Mouse (Mus musculus) C2C12 (cell line): Measurements from ENCODE around the gene Gpr146. TPM values are rescaled to one million over a fixed set of nuclear protein-coding genes. Genes with fewer than 3 reads are reported as not detected.

Source experiments
- H3K27me3 ChIP-seq: one replicate; pipeline ENCODE4 v1.6.1; 2011; ENCODE audit not compliant: control insufficient read depth, insufficient read depth, insufficient read length
- H3K36me3 ChIP-seq: one replicate; pipeline ENCODE4 v1.6.1; 2011; ENCODE audit not compliant: control insufficient read depth, insufficient read depth
- H3K4me3 ChIP-seq: one replicate; pipeline ENCODE4 v1.5.1; 2011; ENCODE audit warnings: mild to moderate bottlenecking, control low read depth; ENCODE audit not compliant: poor library complexity, insufficient read depth, severe bottlenecking
- H3K79me2 ChIP-seq: one replicate; pipeline ENCODE4 v1.6.1; 2011; ENCODE audit not compliant: control insufficient read depth, insufficient read depth
- H3K79me3 ChIP-seq: one replicate; pipeline ENCODE4 v1.6.1; 2011; ENCODE audit warnings: low read depth, control low read depth
- H3ac ChIP-seq: one replicate; pipeline ENCODE3; 2011; ENCODE audit warnings: low read depth; ENCODE audit not compliant: control insufficient read depth, insufficient read length
- CEBPB ChIP-seq: IDR thresholded peaks from one replicate; pipeline ENCODE4 v1.6.1; 2011; ENCODE audit warnings: low read depth, mild to moderate bottlenecking, control low read depth, moderate library complexity
- CTCF ChIP-seq: IDR thresholded peaks from one replicate; pipeline ENCODE4 v1.5.1; 2011; ENCODE audit not compliant: control insufficient read depth, insufficient read depth, insufficient read length
- FOSL1 ChIP-seq: IDR thresholded peaks from one replicate; pipeline ENCODE4 v1.8.0; 2011; ENCODE audit warnings: mild to moderate bottlenecking, low read length; ENCODE audit not compliant: poor library complexity, insufficient read depth, severe bottlenecking
- MAX ChIP-seq: IDR thresholded peaks from one replicate; pipeline ENCODE4 v1.6.1; 2011; ENCODE audit warnings: mild to moderate bottlenecking, control low read depth
- MYOD1 ChIP-seq: IDR thresholded peaks from one replicate; pipeline ENCODE4 v1.6.1; 2011; ENCODE audit warnings: low read depth; ENCODE audit not compliant: control insufficient read depth, insufficient read length
- MYOG ChIP-seq: IDR thresholded peaks from one replicate; pipeline ENCODE4 v1.6.1; 2011; ENCODE audit not compliant: control insufficient read depth, insufficient read length; ENCODE audit errors: extremely low read depth
- USF1 ChIP-seq: IDR thresholded peaks from one replicate; pipeline ENCODE4 v1.6.1; 2011; ENCODE audit warnings: low read depth, mild to moderate bottlenecking, control low read depth, moderate library complexity
- polyA plus RNA-seq: library from polyadenylated mRNA; unstranded; fragments of >200 nt; fragmentation: generic; extraction: Trizol; gene quantifications from one replicate; pipeline ENCODE4 v1.2.1, GENCODE M21; 2012; ENCODE audit warnings: missing spikeins

The Gpr146 gene
- polyA plus RNA-seq, 1 experiment = 1.7 TPM

GRCm38 (mm10) chr5:139418110-139418509, 40.6 kb downstream of the Gpr146 start:
- Histone ChIP-seq H3K27me3 (no peaks in the 10 kb centered on the region), H3K79me3 (peaks cover 1% of the 10 kb centered on the region)
- TF ChIP-seq MYOG (no peak), CTCF (no peak)

GRCm38 (mm10) chr5:139418633-139419032, 41.1 kb downstream of the Gpr146 start:
- no peak overlapping the region for H3ac ChIP-seq
- no peak overlapping the region for H3K4me3 ChIP-seq

More at GRCm38 (mm10) chr5:139418110-139418509, 40.6 kb downstream of the Gpr146 start:
- no peaks in the 10 kb centered on the region for H3K36me3 ChIP-seq
- no peak overlapping the region for H3ac ChIP-seq
- H3K4me3 ChIP-seq = no peak overlapping the region
- H3K79me2 ChIP-seq = peaks cover 1% of the 10 kb centered on the region

GRCm38 (mm10) chr5:139423026-139423865, 45.7 kb downstream of the Gpr146 start, which contains the start of gene Gper1:
Gene Gper1, plus strand, starts transcription at chr5:139423151.
- no peak for TF ChIP-seq FOSL1
- TF ChIP-seq MYOG = no peak
- no peak for TF ChIP-seq USF1
- TF ChIP-seq MYOD1 = no peak
- TF ChIP-seq CTCF = no peak
- peaks cover 17% of the 10 kb centered on the region for H3K79me2 ChIP-seq
- no peaks in the 10 kb centered on the region for H3K36me3 ChIP-seq
- H3K79me3 ChIP-seq = peaks cover 1% of the 10 kb centered on the region
- no peaks in the 10 kb centered on the region for H3K27me3 ChIP-seq
- H3K4me3 ChIP-seq = peak within 1 kb of the TSS; percentile 27
- H3ac ChIP-seq = peak within 1 kb of the TSS; percentile 75

More at GRCm38 (mm10) chr5:139418633-139419032, 41.1 kb downstream of the Gpr146 start:
- no peak for TF ChIP-seq FOSL1
- no peak for TF ChIP-seq USF1
- no peak for TF ChIP-seq MYOG
- no peak for TF ChIP-seq CTCF
- no peak for TF ChIP-seq MAX
- no peak for TF ChIP-seq CEBPB
- TF ChIP-seq MYOD1 = no peak
- Histone ChIP-seq H3K36me3 (no peaks in the 10 kb centered on the region), H3K27me3 (no peaks in the 10 kb centered on the region), H3K79me3 (peaks cover 1% of the 10 kb centered on the region), H3K79me2 (peaks cover 7% of the 10 kb centered on the region)

- peaks cover 17% of the 10 kb centered on the region for H3K79me2 ChIP-seq
- H3K79me3 ChIP-seq = peaks cover 1% of the 10 kb centered on the region
- no peak overlapping the region for H3ac ChIP-seq
- H3K27me3 ChIP-seq = no peaks in the 10 kb centered on the region
- H3K4me3 ChIP-seq = no peak overlapping the region
- TF ChIP-seq MAX (no peak), CEBPB (no peak), FOSL1 (no peak), MYOG (no peak)
- no peaks in the 10 kb centered on the region for H3K36me3 ChIP-seq
Observed at GRCm38 (mm10) chr5:139425198-139425597, 47.7 kb downstream of the Gpr146 start.

GRCm38 (mm10) chr5:139427001-139427400, 49.5 kb downstream of the Gpr146 start:
- no peak overlapping the region for H3K4me3 ChIP-seq
- no peak overlapping the region for H3ac ChIP-seq
- no peak for TF ChIP-seq MAX
- no peak for TF ChIP-seq USF1
- no peak for TF ChIP-seq MYOG
- no peak for TF ChIP-seq FOSL1
- H3K27me3 ChIP-seq = no peaks in the 10 kb centered on the region
- H3K79me2 ChIP-seq = peaks cover 17% of the 10 kb centered on the region
- H3K36me3 ChIP-seq = no peaks in the 10 kb centered on the region
- H3K79me3 ChIP-seq = no peaks in the 10 kb centered on the region

GRCm38 (mm10) chr5:139427989-139428388, 50.5 kb downstream of the Gpr146 start:
- no peaks in the 10 kb centered on the region for H3K79me3 ChIP-seq
- H3K27me3 ChIP-seq = no peaks in the 10 kb centered on the region
- H3K36me3 ChIP-seq = no peaks in the 10 kb centered on the region
- H3ac ChIP-seq = no peak overlapping the region
- peaks cover 17% of the 10 kb centered on the region for H3K79me2 ChIP-seq
- no peak for TF ChIP-seq MYOG
- TF ChIP-seq MYOD1 = no peak
- TF ChIP-seq CTCF = no peak
- TF ChIP-seq USF1 = no peak
- H3K4me3 ChIP-seq = no peak overlapping the region

- no peak overlapping the region for H3K4me3 ChIP-seq
- no peaks in the 10 kb centered on the region for H3K27me3 ChIP-seq
- H3K79me3 ChIP-seq = no peaks in the 10 kb centered on the region
- TF ChIP-seq FOSL1 (no peak), USF1 (no peak), MAX (no peak), CEBPB (no peak), CTCF (no peak), MYOG (no peak), MYOD1 (no peak)
- no peaks in the 10 kb centered on the region for H3K36me3 ChIP-seq
- no peak overlapping the region for H3ac ChIP-seq
- H3K79me2 ChIP-seq = peaks cover 10% of the 10 kb centered on the region
Observed at GRCm38 (mm10) chr5:139429818-139430341, 52.4 kb downstream of the Gpr146 start.
